Mouse (Mus musculus): Measurements from ENCODE around the gene Sct.
"Not testable (repeated sequence)": the region's sequence is repeated elsewhere in the genome, so short reads cannot be mapped to it uniquely, and the experiment has no call there.

Sct gene

GRCm38 (mm10) chr7:141288042-141288441, 9.1 kb upstream of the Sct start:
- DNase-seq = no peak

GRCm38 (mm10) chr7:141282756-141283155, 3.8 kb upstream of the Sct start:
- no peak for DNase-seq

GRCm38 (mm10) chr7:141281442-141281841, 2.5 kb upstream of the Sct start:
- DNase-seq = no peak

GRCm38 (mm10) chr7:141277701-141278678, 943 bp downstream of the Sct start:
- peak; percentile 12 for DNase-seq

- peak; percentile 28 for DNase-seq
Observed at GRCm38 (mm10) chr7:141276546-141276945, 2.4 kb downstream of the Sct start, which contains the start of gene Cdhr5. Gene Cdhr5, minus strand, starts transcription at chr7:141276786.

- no peak for DNase-seq
Observed at GRCm38 (mm10) chr7:141275356-141275755, 3.6 kb downstream of the Sct start.

- DNase-seq = no peak
Observed at GRCm38 (mm10) chr7:141270631-141271030, 8.3 kb downstream of the Sct start.

GRCm38 (mm10) chr7:141269273-141269545, 9.7 kb downstream of the Sct start:
- no peak for DNase-seq

- DNase-seq = no peak
Observed at GRCm38 (mm10) chr7:141268466-141269272, 10.3 kb downstream of the Sct start.

GRCm38 (mm10) chr7:141265739-141266561, 13.0 kb downstream of the Sct start, which contains the start of gene Irf7:
Gene Irf7, minus strand, starts transcription at chr7:141266481.
- peak; percentile 35 for DNase-seq

- DNase-seq = peak; percentile 9
Observed at GRCm38 (mm10) chr7:141265411-141265738, 13.6 kb downstream of the Sct start.

GRCm38 (mm10) chr7:141264761-141265410, 14.0 kb downstream of the Sct start:
- peak; percentile 20 for DNase-seq

- peak; percentile 8 for DNase-seq
Observed at GRCm38 (mm10) chr7:141264041-141264700, 14.8 kb downstream of the Sct start.

- DNase-seq = no peak
Observed at GRCm38 (mm10) chr7:141263640-141264039, 15.3 kb downstream of the Sct start.

- peak; percentile 32 for DNase-seq
Observed at GRCm38 (mm10) chr7:141261480-141261879, 17.5 kb downstream of the Sct start.

- no peak for DNase-seq
Observed at GRCm38 (mm10) chr7:141256159-141256558, 22.8 kb downstream of the Sct start.

GRCm38 (mm10) chr7:141250486-141250885, 28.4 kb downstream of the Sct start:
- not testable (repeated sequence) for DNase-seq

- no peak for DNase-seq
Observed at GRCm38 (mm10) chr7:141231551-141231950, 47.4 kb downstream of the Sct start.

- no peak for DNase-seq
Observed at GRCm38 (mm10) chr7:141231111-141231510, 47.8 kb downstream of the Sct start.

- no peak for DNase-seq
Observed at GRCm38 (mm10) chr7:141230570-141230969, 48.4 kb downstream of the Sct start.

- DNase-seq = no peak
Observed at GRCm38 (mm10) chr7:141229702-141230101, 49.2 kb downstream of the Sct start.

Data from cerebellum, adult 11-12 months (tissue).